Mouse (Mus musculus): ENCODE results near the gene Ppp2ca. TPM values are rescaled to one million over a fixed set of nuclear protein-coding genes. Genes with fewer than 3 reads are reported as not detected.

Gene Ppp2ca
- polyA plus RNA-seq, 1 experiment from 2014 or later: 42.1 TPM

GRCm38 (mm10) chr11:52099771-52100219 is 1.3 kb downstream of the Ppp2ca start:
- no peak for ATAC-seq
- Histone ChIP-seq H3K27me3 (replicated peaks; ENCODE audit: insufficient read depth, low read length) (no peaks in the 10 kb centered on the region), H3K4me3 (ENCODE audit: low read depth, low read length) (peak overlapping the region; percentile 98), H3K27ac (ENCODE audit: low read length) (peak overlapping the region; percentile 100), H3K4me1 (ENCODE audit: insufficient read depth, low read depth, low read length) (peaks cover 11% of the 10 kb centered on the region; the same call in 1 of the 2 replicates), H3K9ac (replicated peaks; ENCODE audit: low read depth) (peak overlapping the region; percentile 100; the same call in 1 of the 2 replicates), H3K36me3 (ENCODE audit: insufficient read depth, low read length) (no peaks in the 10 kb centered on the region), H3K9me3 (ENCODE audit: low read length) (no peaks in the 10 kb centered on the region), H3K4me2 (replicated peaks; ENCODE audit: low read depth, low read length) (peak overlapping the region; percentile 61)
- peak; percentile 88 for DNase-seq (ENCODE audit: low spot score)
- no peak for TF ChIP-seq EP300 (IDR thresholded peaks at IDR 0.05)
- TF ChIP-seq CTCF (IDR thresholded peaks at IDR 0.05): no peak
- WGBS: under 1% methylated on average over 7 of the region's 7 CpGs

GRCm38 (mm10) chr11:52102977-52103376 is 4.5 kb downstream of the Ppp2ca start:
- TF ChIP-seq EP300 (IDR thresholded peaks at IDR 0.05): no peak
- TF ChIP-seq CTCF (IDR thresholded peaks at IDR 0.05): no peak
- no peaks in the 10 kb centered on the region for H3K36me3 ChIP-seq (ENCODE audit: insufficient read depth, low read length)
- H3K27me3 ChIP-seq (replicated peaks; ENCODE audit: insufficient read depth, low read length): no peaks in the 10 kb centered on the region
- no peaks in the 10 kb centered on the region for H3K9me3 ChIP-seq (ENCODE audit: low read length)
- DNase-seq (ENCODE audit: low spot score) (no peak), ATAC-seq (no peak)
- WGBS: 66% methylated on average over 4 of the region's 4 CpGs
- no peak overlapping the region for H3K9ac ChIP-seq (replicated peaks; ENCODE audit: low read depth)
- H3K27ac ChIP-seq (ENCODE audit: low read length): no peak overlapping the region
- H3K4me1 ChIP-seq (ENCODE audit: insufficient read depth, low read depth, low read length): peaks cover 8% of the 10 kb centered on the region; the same call in 1 of the 2 replicates
- peak overlapping the region; percentile 14; the same call in 1 of the 2 replicates for H3K4me2 ChIP-seq (replicated peaks; ENCODE audit: low read depth, low read length)
- no peak overlapping the region for H3K4me3 ChIP-seq (ENCODE audit: low read depth, low read length)

- H3K4me1 ChIP-seq (ENCODE audit: insufficient read depth, low read depth, low read length): peaks cover 5% of the 10 kb centered on the region; the same call in 1 of the 2 replicates
Measured at GRCm38 (mm10) chr11:52105503-52105902, 7.0 kb downstream of the Ppp2ca start.

GRCm38 (mm10) chr11:52106037-52106436 is 7.6 kb downstream of the Ppp2ca start:
- no peak overlapping the region for H3K9ac ChIP-seq (replicated peaks; ENCODE audit: low read depth)
- peaks cover 5% of the 10 kb centered on the region; the same call in 1 of the 2 replicates for H3K4me1 ChIP-seq (ENCODE audit: insufficient read depth, low read depth, low read length)
- H3K4me2 ChIP-seq (replicated peaks; ENCODE audit: low read depth, low read length): no peak overlapping the region
- DNase-seq (ENCODE audit: low spot score) (no peak), ATAC-seq (no peak)
- no peak overlapping the region for H3K4me3 ChIP-seq (ENCODE audit: low read depth, low read length)
- H3K27ac ChIP-seq (ENCODE audit: low read length): no peak overlapping the region
- TF ChIP-seq EP300 (IDR thresholded peaks at IDR 0.05) (no peak), CTCF (IDR thresholded peaks at IDR 0.05) (no peak)
- H3K27me3 ChIP-seq (replicated peaks; ENCODE audit: insufficient read depth, low read length): no peaks in the 10 kb centered on the region
- no peaks in the 10 kb centered on the region for H3K9me3 ChIP-seq (ENCODE audit: low read length)
- WGBS: 72% methylated on average over 2 of the region's 2 CpGs
- no peaks in the 10 kb centered on the region for H3K36me3 ChIP-seq (ENCODE audit: insufficient read depth, low read length)

More at GRCm38 (mm10) chr11:52105503-52105902, 7.0 kb downstream of the Ppp2ca start:
- ATAC-seq (peak; percentile 32; the same call in 1 of the 2 replicates), DNase-seq (ENCODE audit: low spot score) (peak; percentile 37)
- H3K4me3 ChIP-seq (ENCODE audit: low read depth, low read length): no peak overlapping the region
- no peak overlapping the region for H3K4me2 ChIP-seq (replicated peaks; ENCODE audit: low read depth, low read length)
- no peaks in the 10 kb centered on the region for H3K36me3 ChIP-seq (ENCODE audit: insufficient read depth, low read length)
- no peaks in the 10 kb centered on the region for H3K27me3 ChIP-seq (replicated peaks; ENCODE audit: insufficient read depth, low read length)
- TF ChIP-seq EP300 (IDR thresholded peaks at IDR 0.05) (no peak), CTCF (IDR thresholded peaks at IDR 0.05) (no peak)
- no peak overlapping the region for H3K27ac ChIP-seq (ENCODE audit: low read length)
- H3K9ac ChIP-seq (replicated peaks; ENCODE audit: low read depth): no peak overlapping the region
- no peaks in the 10 kb centered on the region for H3K9me3 ChIP-seq (ENCODE audit: low read length)

- H3K27me3 ChIP-seq (replicated peaks; ENCODE audit: insufficient read depth, low read length): no peaks in the 10 kb centered on the region
- DNase-seq (ENCODE audit: low spot score) (no peak), ATAC-seq (no peak)
- peaks cover 5% of the 10 kb centered on the region; the same call in 1 of the 2 replicates for H3K4me1 ChIP-seq (ENCODE audit: insufficient read depth, low read depth, low read length)
- H3K9me3 ChIP-seq (ENCODE audit: low read length): no peaks in the 10 kb centered on the region
- no peak for TF ChIP-seq CTCF (IDR thresholded peaks at IDR 0.05)
- no peak for TF ChIP-seq EP300 (IDR thresholded peaks at IDR 0.05)
- H3K9ac ChIP-seq (replicated peaks; ENCODE audit: low read depth): no peak overlapping the region
- H3K4me3 ChIP-seq (ENCODE audit: low read depth, low read length): no peak overlapping the region
- no peak overlapping the region for H3K27ac ChIP-seq (ENCODE audit: low read length)
- H3K4me2 ChIP-seq (replicated peaks; ENCODE audit: low read depth, low read length): no peak overlapping the region
- WGBS: 79% methylated on average over 1 of the region's 1 CpGs
- H3K36me3 ChIP-seq (ENCODE audit: insufficient read depth, low read length): no peaks in the 10 kb centered on the region
Measured at GRCm38 (mm10) chr11:52106438-52106837, 8.0 kb downstream of the Ppp2ca start.

- TF ChIP-seq EP300 (IDR thresholded peaks at IDR 0.05): no peak
- no peak for TF ChIP-seq CTCF (IDR thresholded peaks at IDR 0.05)
- Histone ChIP-seq H3K9me3 (ENCODE audit: low read length) (no peaks in the 10 kb centered on the region), H3K27me3 (replicated peaks; ENCODE audit: insufficient read depth, low read length) (no peaks in the 10 kb centered on the region), H3K4me1 (ENCODE audit: insufficient read depth, low read depth, low read length) (no peaks in the 10 kb centered on the region), H3K4me2 (replicated peaks; ENCODE audit: low read depth, low read length) (no peak overlapping the region), H3K27ac (ENCODE audit: low read length) (no peak overlapping the region), H3K4me3 (ENCODE audit: low read depth, low read length) (no peak overlapping the region), H3K9ac (replicated peaks; ENCODE audit: low read depth) (no peak overlapping the region), H3K36me3 (ENCODE audit: insufficient read depth, low read length) (no peaks in the 10 kb centered on the region)
- no peak for ATAC-seq
- 85% methylated on average over 5 of the region's 5 CpGs for WGBS
- no peak for DNase-seq (ENCODE audit: low spot score)
Measured at GRCm38 (mm10) chr11:52108796-52109195, 10.3 kb downstream of the Ppp2ca start.
